Mouse (Mus musculus): Measurements from ENCODE around the gene Dnmt3b. TPM values are rescaled to one million over a fixed set of nuclear protein-coding genes. Genes with fewer than 3 reads are reported as not detected.
A peak's percentile ranks its signal among the peaks of the same experiment; 100 is the strongest.

Dnmt3b gene
- polyA plus RNA-seq, 1 experiment: 4.4 TPM

DNA sequence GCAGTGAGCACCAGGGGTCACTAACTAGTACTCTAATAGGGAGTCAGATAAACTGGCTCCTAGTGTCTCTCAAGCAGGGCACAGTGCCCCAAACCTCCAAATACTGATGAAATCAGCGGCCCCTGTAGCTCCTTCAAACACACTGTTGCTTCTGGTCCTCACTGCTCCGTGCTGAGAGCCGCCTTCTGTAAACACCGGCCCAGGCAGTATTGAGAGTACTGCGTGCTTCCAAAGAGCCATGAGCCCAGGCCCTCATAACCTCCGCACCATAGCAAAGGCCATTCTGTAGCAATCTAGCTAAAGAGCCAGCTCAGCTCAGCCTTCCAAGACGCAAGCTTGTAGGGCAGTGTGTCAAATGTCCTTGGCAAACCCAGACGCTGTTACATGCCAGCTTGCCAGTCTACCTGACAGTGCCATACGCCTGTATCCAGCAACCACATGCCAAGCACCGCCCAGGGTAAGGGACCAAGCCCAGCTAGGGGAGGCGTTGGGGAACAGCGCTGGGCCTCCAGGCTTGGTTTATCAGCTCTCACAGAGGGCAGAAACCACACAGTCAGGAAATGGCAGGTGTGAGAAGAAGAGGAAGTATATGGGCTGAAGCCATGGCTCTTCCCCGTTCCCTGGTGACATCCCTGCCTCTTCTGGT lies 41.3 kb upstream of the Dnmt3b start:
- DNase-seq: peak; percentile 36
- Histone ChIP-seq H3K4me3 (ENCODE audit: control insufficient read depth, insufficient read depth, low read length) (no peak overlapping the region), H3K4me1 (replicated peaks; ENCODE audit: control insufficient read depth, insufficient read depth, low read length) (peaks cover 19% of the 10 kb centered on the region), H3K36me3 (ENCODE audit: control insufficient read depth, insufficient read depth, low read length) (no peaks in the 10 kb centered on the region), H3K27me3 (ENCODE audit: control insufficient read depth, insufficient read depth, low read length) (no peaks in the 10 kb centered on the region), H3K27ac (ENCODE audit: control insufficient read depth, insufficient read depth, low read length) (peak overlapping the region; percentile 24; the same call in 1 of the 2 replicates)
- TF ChIP-seq POLR2A (IDR thresholded peaks at IDR 0.05; ENCODE audit: control insufficient read depth, extremely low read depth, insufficient read depth, low read length, poor library complexity): no peak
- no peak for TF ChIP-seq CTCF (IDR thresholded peaks at IDR 0.05; ENCODE audit: borderline replicate concordance, control insufficient read depth, extremely low read depth, insufficient read depth, low read length, poor library complexity)
- 14% methylated on average over 13 of the region's 13 CpGs for WGBS

DNA sequence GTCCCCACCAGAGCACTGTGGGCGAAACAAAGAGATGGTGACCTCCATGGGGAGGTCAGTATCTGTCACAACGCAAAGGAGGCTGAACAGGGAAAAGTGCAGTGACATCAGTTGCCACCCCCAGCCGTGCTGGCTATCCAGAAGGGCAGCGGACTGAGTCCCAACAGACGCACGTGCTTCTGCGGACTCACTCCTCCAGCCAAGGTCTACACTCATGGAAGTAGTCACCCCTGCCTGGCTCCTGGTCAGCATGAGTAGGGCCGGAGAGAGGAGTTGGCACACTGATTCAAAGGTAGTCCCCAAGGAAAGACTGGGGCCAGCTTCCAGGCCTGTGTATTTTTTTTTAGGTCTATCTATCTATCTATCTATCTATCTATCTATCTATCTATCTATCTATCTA lies 40.2 kb upstream of the Dnmt3b start:
- Histone ChIP-seq H3K4me3 (ENCODE audit: control insufficient read depth, insufficient read depth, low read length) (no peak overlapping the region), H3K36me3 (ENCODE audit: control insufficient read depth, insufficient read depth, low read length) (no peaks in the 10 kb centered on the region), H3K27ac (ENCODE audit: control insufficient read depth, insufficient read depth, low read length) (no peak overlapping the region), H3K27me3 (ENCODE audit: control insufficient read depth, insufficient read depth, low read length) (no peaks in the 10 kb centered on the region), H3K4me1 (replicated peaks; ENCODE audit: control insufficient read depth, insufficient read depth, low read length) (peaks cover 19% of the 10 kb centered on the region)
- 87% methylated on average over 8 of the region's 8 CpGs for WGBS
- DNase-seq: no peak
- TF ChIP-seq CTCF (IDR thresholded peaks at IDR 0.05; ENCODE audit: borderline replicate concordance, control insufficient read depth, extremely low read depth, insufficient read depth, low read length, poor library complexity) (no peak), POLR2A (IDR thresholded peaks at IDR 0.05; ENCODE audit: control insufficient read depth, extremely low read depth, insufficient read depth, low read length, poor library complexity) (no peak)

- H3K4me3 ChIP-seq (ENCODE audit: control insufficient read depth, insufficient read depth, low read length): no peak overlapping the region
- peaks cover 19% of the 10 kb centered on the region for H3K4me1 ChIP-seq (replicated peaks; ENCODE audit: control insufficient read depth, insufficient read depth, low read length)
- no peaks in the 10 kb centered on the region for H3K36me3 ChIP-seq (ENCODE audit: control insufficient read depth, insufficient read depth, low read length)
- TF ChIP-seq POLR2A (IDR thresholded peaks at IDR 0.05; ENCODE audit: control insufficient read depth, extremely low read depth, insufficient read depth, low read length, poor library complexity) (no peak), CTCF (IDR thresholded peaks at IDR 0.05; ENCODE audit: borderline replicate concordance, control insufficient read depth, extremely low read depth, insufficient read depth, low read length, poor library complexity) (peak; percentile 97)
- no peak overlapping the region for H3K27ac ChIP-seq (ENCODE audit: control insufficient read depth, insufficient read depth, low read length)
- 20% methylated on average over 9 of the region's 9 CpGs for WGBS
- DNase-seq: peak; percentile 72
- no peaks in the 10 kb centered on the region for H3K27me3 ChIP-seq (ENCODE audit: control insufficient read depth, insufficient read depth, low read length)
Measured at GRCm38 (mm10) chr2:153609548-153609947, 39.7 kb upstream of the Dnmt3b start.

DNA sequence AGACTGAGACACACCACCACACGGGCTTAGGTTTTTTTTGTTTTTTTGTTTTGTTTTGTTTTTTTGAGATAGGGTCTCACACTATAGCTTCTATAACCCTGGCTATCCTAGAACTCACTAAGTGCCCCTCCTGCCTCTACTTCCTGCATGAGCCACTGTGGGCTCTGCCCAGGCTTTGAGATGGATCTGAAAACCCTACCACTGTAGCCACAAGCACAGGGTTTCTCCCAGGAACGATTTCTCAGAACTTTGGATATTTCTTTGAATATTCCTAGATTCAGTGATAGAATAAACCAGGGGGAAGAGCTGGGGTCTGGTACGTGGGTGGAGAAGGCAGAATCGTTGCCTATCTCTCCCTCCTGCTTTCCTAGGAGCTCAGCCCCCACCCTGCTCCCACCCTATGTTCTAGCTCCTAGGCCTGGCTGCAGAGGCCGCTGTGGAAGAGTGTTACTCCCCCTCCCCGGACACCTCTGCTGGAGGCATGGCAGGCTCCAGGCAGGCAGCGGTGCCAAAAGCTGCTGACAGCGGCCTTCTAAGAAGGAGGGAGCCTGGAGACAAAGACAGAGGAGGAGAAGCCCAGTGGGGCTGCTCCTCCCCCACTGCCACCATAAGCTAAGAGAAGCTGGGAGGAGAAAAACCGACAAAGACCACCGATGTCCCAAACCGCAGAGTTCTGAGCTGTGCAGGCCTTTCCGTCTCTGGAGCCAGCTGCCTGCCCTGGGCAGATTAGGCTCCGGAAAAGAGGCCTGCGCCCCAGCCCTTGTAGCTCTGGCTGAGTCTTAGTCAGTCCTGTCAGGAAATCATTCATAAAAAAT lies 38.6 kb upstream of the Dnmt3b start:
- DNase-seq: no peak
- Histone ChIP-seq H3K36me3 (ENCODE audit: control insufficient read depth, insufficient read depth, low read length) (no peaks in the 10 kb centered on the region), H3K27me3 (ENCODE audit: control insufficient read depth, insufficient read depth, low read length) (no peaks in the 10 kb centered on the region), H3K4me1 (replicated peaks; ENCODE audit: control insufficient read depth, insufficient read depth, low read length) (peaks cover 19% of the 10 kb centered on the region), H3K4me3 (ENCODE audit: control insufficient read depth, insufficient read depth, low read length) (no peak overlapping the region), H3K27ac (ENCODE audit: control insufficient read depth, insufficient read depth, low read length) (no peak overlapping the region)
- TF ChIP-seq POLR2A (IDR thresholded peaks at IDR 0.05; ENCODE audit: control insufficient read depth, extremely low read depth, insufficient read depth, low read length, poor library complexity) (no peak), CTCF (IDR thresholded peaks at IDR 0.05; ENCODE audit: borderline replicate concordance, control insufficient read depth, extremely low read depth, insufficient read depth, low read length, poor library complexity) (no peak)
- WGBS: 23% methylated on average over 14 of the region's 14 CpGs

DNA sequence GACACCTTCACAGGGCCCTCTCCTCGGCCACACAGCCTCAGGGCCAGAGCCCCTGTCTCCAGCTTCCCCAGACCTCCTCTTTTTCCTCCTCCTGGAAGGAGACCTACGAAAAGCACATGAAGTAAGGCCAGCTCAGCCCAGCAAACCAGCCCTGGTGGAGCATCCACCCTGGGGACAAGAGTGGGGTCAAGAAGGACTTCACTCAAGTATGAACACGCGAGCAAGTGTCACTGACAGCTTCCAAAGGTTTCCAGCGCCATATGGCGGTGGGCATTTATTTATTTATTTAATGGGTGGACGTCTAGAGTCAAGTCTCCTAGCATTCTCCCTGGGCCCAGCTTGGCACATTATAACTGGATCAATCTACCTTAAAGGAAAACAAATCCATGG lies 38.0 kb upstream of the Dnmt3b start:
- Histone ChIP-seq H3K36me3 (ENCODE audit: control insufficient read depth, insufficient read depth, low read length) (no peaks in the 10 kb centered on the region), H3K4me3 (ENCODE audit: control insufficient read depth, insufficient read depth, low read length) (no peak overlapping the region), H3K4me1 (replicated peaks; ENCODE audit: control insufficient read depth, insufficient read depth, low read length) (peaks cover 19% of the 10 kb centered on the region)

GRCm38 (mm10) chr2:153611743-153612142 lies 37.5 kb upstream of the Dnmt3b start:
- DNase-seq: no peak
- Histone ChIP-seq H3K27me3 (ENCODE audit: control insufficient read depth, insufficient read depth, low read length) (no peaks in the 10 kb centered on the region), H3K4me1 (replicated peaks; ENCODE audit: control insufficient read depth, insufficient read depth, low read length) (peaks cover 19% of the 10 kb centered on the region), H3K4me3 (ENCODE audit: control insufficient read depth, insufficient read depth, low read length) (no peak overlapping the region), H3K27ac (ENCODE audit: control insufficient read depth, insufficient read depth, low read length) (no peak overlapping the region), H3K36me3 (ENCODE audit: control insufficient read depth, insufficient read depth, low read length) (no peaks in the 10 kb centered on the region)
- TF ChIP-seq CTCF (IDR thresholded peaks at IDR 0.05; ENCODE audit: borderline replicate concordance, control insufficient read depth, extremely low read depth, insufficient read depth, low read length, poor library complexity): no peak
- no peak for TF ChIP-seq POLR2A (IDR thresholded peaks at IDR 0.05; ENCODE audit: control insufficient read depth, extremely low read depth, insufficient read depth, low read length, poor library complexity)
- 91% methylated on average over 1 of the region's 1 CpGs for WGBS

More for the DNA sequence above, 38.0 kb upstream of the Dnmt3b start:
- no peak for TF ChIP-seq POLR2A (IDR thresholded peaks at IDR 0.05; ENCODE audit: control insufficient read depth, extremely low read depth, insufficient read depth, low read length, poor library complexity)
- TF ChIP-seq CTCF (IDR thresholded peaks at IDR 0.05; ENCODE audit: borderline replicate concordance, control insufficient read depth, extremely low read depth, insufficient read depth, low read length, poor library complexity): no peak
- WGBS: 77% methylated on average over 7 of the region's 7 CpGs
- no peak for DNase-seq
- no peaks in the 10 kb centered on the region for H3K27me3 ChIP-seq (ENCODE audit: control insufficient read depth, insufficient read depth, low read length)
- no peak overlapping the region for H3K27ac ChIP-seq (ENCODE audit: control insufficient read depth, insufficient read depth, low read length)
